Mouse (Mus musculus) MEL (cell line): ENCODE measurements around the gene Zfp931. TPM values are rescaled to one million over a fixed set of nuclear protein-coding genes. Genes with fewer than 3 reads are reported as not detected.
A peak's percentile ranks its signal among the peaks of the same experiment; 100 is the strongest.
"Not testable (repeated sequence)": the region's sequence is repeated elsewhere in the genome, so short reads cannot be mapped to it uniquely, and the experiment has no call there.

Experiments
- DNase-seq: peaks from one replicate; pipeline ENCODE4 v3.0.0; 2011; ENCODE audit warnings: low read depth, low spot score
- H3K27ac ChIP-seq: 2 replicates; pipeline ENCODE4 v1.5.1; 2012; ENCODE audit warnings: low read depth, mild to moderate bottlenecking, control low read depth, low read length, moderate library complexity; ENCODE audit not compliant: control insufficient read depth
- H3K27me3 ChIP-seq, 2 experiments: fragments of 150-350 bp in 1 of 2; sonication (generic) in 1 of 2; 2 replicates each; pipeline ENCODE4 v1.6.1; 2012; ENCODE audit warnings: low read length in 2 of 2, mild to moderate bottlenecking in 2 of 2, improper control_type of control experiment in 1 of 2, moderate library complexity in 1 of 2; ENCODE audit not compliant: insufficient read depth in 2 of 2, control insufficient read depth in 1 of 2
- H3K36me3 ChIP-seq, 2 experiments: 2 replicates each; pipeline ENCODE4 v1.6.1; 2012 to 2014; ENCODE audit warnings: low read length in 2 of 2, improper control_type of control experiment in 1 of 2, inconsistent platforms in 1 of 2, mild to moderate bottlenecking in 1 of 2; ENCODE audit not compliant: insufficient read depth in 2 of 2, control insufficient read depth in 1 of 2
- H3K4me1 ChIP-seq, 2 experiments: fragments of 150-350 bp in 1 of 2; sonication (generic) in 1 of 2; 2 replicates each; pipeline ENCODE4 v1.6.1; 2012; ENCODE audit warnings: low read length in 2 of 2, improper control_type of control experiment in 1 of 2, mild to moderate bottlenecking in 1 of 2; ENCODE audit not compliant: insufficient read depth in 2 of 2, control insufficient read depth in 1 of 2
- H3K4me3 ChIP-seq, 2 experiments: fragments of 150-350 bp in 1 of 2; sonication (generic) in 1 of 2; 2 replicates each; pipeline ENCODE4 v1.5.1; 2012; ENCODE audit warnings: low read depth in 2 of 2, low read length in 2 of 2, mild to moderate bottlenecking in 2 of 2, moderate library complexity in 2 of 2, control low read depth in 1 of 2, improper control_type of control experiment in 1 of 2; ENCODE audit not compliant: control insufficient read depth in 1 of 2, insufficient read depth in 1 of 2
- H3K79me2 ChIP-seq: 2 replicates; pipeline ENCODE4 v1.6.1; 2012; ENCODE audit warnings: mild to moderate bottlenecking, low read length, moderate library complexity; ENCODE audit not compliant: control insufficient read depth, poor library complexity, insufficient read depth
- H3K9ac ChIP-seq: 2 replicates; pipeline ENCODE4 v1.6.1; 2012; ENCODE audit warnings: low read depth, mild to moderate bottlenecking, control low read depth, low read length, moderate library complexity; ENCODE audit not compliant: control insufficient read depth, poor library complexity, severe bottlenecking
- H3K9me3 ChIP-seq: fragments of 150-350 bp; sonication (generic); replicated peaks from 2 replicates; pipeline ENCODE4 v1.6.1; 2012; ENCODE audit warnings: mild to moderate bottlenecking, low read length, improper control_type of control experiment, moderate library complexity; ENCODE audit not compliant: insufficient read depth
- BHLHE40 ChIP-seq: IDR thresholded peaks from 2 replicates; pipeline ENCODE4 v1.6.1; 2012; ENCODE audit warnings: low read depth, mild to moderate bottlenecking, inconsistent platforms, low read length, improper control_type of control experiment, borderline replicate concordance
- CTCF ChIP-seq, 3 experiments: IDR thresholded peaks in 2 of 3; conservative IDR thresholded peaks in 1 of 3; 2 replicates each; pipeline ENCODE4 v1.5.1; 2011 to 2012; ENCODE audit warnings: low read length in 3 of 3, low read depth in 2 of 3, mild to moderate bottlenecking in 2 of 3, improper control_type of control experiment in 1 of 3, inconsistent platforms in 1 of 3, mixed read lengths in 1 of 3, moderate library complexity in 1 of 3; ENCODE audit not compliant: control insufficient read depth in 1 of 3, insufficient read depth in 1 of 3, poor library complexity in 1 of 3, severe bottlenecking in 1 of 3
- ELF1 ChIP-seq: IDR thresholded peaks from 2 replicates; pipeline ENCODE4 v1.6.1; 2014; ENCODE audit warnings: low read depth, mild to moderate bottlenecking, inconsistent platforms, low read length, improper control_type of control experiment, moderate library complexity
- EP300 ChIP-seq, 2 experiments: IDR thresholded peaks; 2 replicates each; pipeline ENCODE4 v1.6.1; 2011; ENCODE audit warnings: improper control_type of control experiment in 2 of 2, low read length in 2 of 2, low read depth in 1 of 2, mild to moderate bottlenecking in 1 of 2
- ETS1 ChIP-seq: IDR thresholded peaks from 2 replicates; pipeline ENCODE4 v1.6.1; 2012; ENCODE audit warnings: low read depth, mild to moderate bottlenecking, inconsistent platforms, low read length, improper control_type of control experiment, moderate library complexity
- HCFC1 ChIP-seq: IDR thresholded peaks from 2 replicates; pipeline ENCODE4 v1.6.1; 2012; ENCODE audit warnings: low read depth, mild to moderate bottlenecking, inconsistent platforms, low read length, improper control_type of control experiment, moderate library complexity
- JUND ChIP-seq: IDR thresholded peaks from 2 replicates; pipeline ENCODE4 v1.6.1; 2011; ENCODE audit warnings: low read depth, mild to moderate bottlenecking, improper control_type of control experiment, low read length
- KAT2A ChIP-seq: conservative IDR thresholded peaks from 2 replicates; pipeline ENCODE4 v1.6.1; 2012; ENCODE audit warnings: low read depth, low read length, improper control_type of control experiment, inconsistent platforms
- MAFK ChIP-seq: IDR thresholded peaks from 2 replicates; pipeline ENCODE4 v1.6.1; 2011; ENCODE audit warnings: low read depth, mild to moderate bottlenecking, low read length, improper control_type of control experiment, borderline replicate concordance
- MYB ChIP-seq: IDR thresholded peaks from 2 replicates; pipeline ENCODE4 v1.6.1; 2011; ENCODE audit warnings: mild to moderate bottlenecking, low read depth, low read length, improper control_type of control experiment
- POLR2AphosphoS5 ChIP-seq: IDR thresholded peaks from 2 replicates; pipeline ENCODE4 v1.6.1; 2012; ENCODE audit warnings: low read depth, borderline replicate concordance, mild to moderate bottlenecking, inconsistent platforms, low read length, moderate library complexity, mixed read lengths
- RAD21 ChIP-seq: IDR thresholded peaks from 2 replicates; pipeline ENCODE4 v1.6.1; 2011; ENCODE audit warnings: mild to moderate bottlenecking, low read depth, low read length, improper control_type of control experiment
- RCOR1 ChIP-seq: IDR thresholded peaks from 2 replicates; pipeline ENCODE4 v1.6.1; 2012; ENCODE audit warnings: low read depth, mild to moderate bottlenecking, inconsistent platforms, low read length, improper control_type of control experiment
- SMC3 ChIP-seq: IDR thresholded peaks from 2 replicates; pipeline ENCODE4 v1.6.1; 2011; ENCODE audit warnings: low read depth, low read length, improper control_type of control experiment
- TAL1 ChIP-seq: IDR thresholded peaks from 2 replicates; pipeline ENCODE4 v1.6.1; 2012; ENCODE audit warnings: mild to moderate bottlenecking, inconsistent platforms, low read length, moderate library complexity, mixed read lengths
- TBP ChIP-seq: IDR thresholded peaks from 2 replicates; pipeline ENCODE4 v1.8.0; 2011; ENCODE audit warnings: low read depth, low read length, improper control_type of control experiment
- TCF12 ChIP-seq: IDR thresholded peaks from 2 replicates; pipeline ENCODE4 v1.6.1; 2014; ENCODE audit warnings: low read depth, mild to moderate bottlenecking, inconsistent platforms, low read length, improper control_type of control experiment, moderate library complexity
- USF1 ChIP-seq: IDR thresholded peaks from 2 replicates; pipeline ENCODE4 v1.6.1; 2014; ENCODE audit warnings: low read depth, mild to moderate bottlenecking, inconsistent platforms, low read length, improper control_type of control experiment, moderate library complexity
- ZC3H11A ChIP-seq: IDR thresholded peaks from 2 replicates; pipeline ENCODE4 v1.6.1; 2012; ENCODE audit warnings: low read depth, mild to moderate bottlenecking, inconsistent platforms, low read length, improper control_type of control experiment
- ZMIZ1 ChIP-seq: IDR thresholded peaks from 2 replicates; pipeline ENCODE4 v1.6.1; 2012; ENCODE audit warnings: low read depth, mild to moderate bottlenecking, inconsistent platforms, low read length, improper control_type of control experiment, moderate library complexity
- ZNF384 ChIP-seq: IDR thresholded peaks from 2 replicates; pipeline ENCODE4 v1.6.1; 2012; ENCODE audit warnings: low read depth, mild to moderate bottlenecking, inconsistent platforms, low read length, improper control_type of control experiment
- polyA plus RNA-seq, 2 experiments: library from polyadenylated mRNA; stranded (reverse) in 1 of 2; unstranded in 1 of 2; fragments of >175 nt in 1 of 2; fragments of >200 nt in 1 of 2; gene quantifications; 2 replicates each; pipeline versions ENCODE4 v1.2.1 to v1.2.4; 2012; ENCODE audit warnings: low replicate concordance in 2 of 2, low read depth in 1 of 2; ENCODE audit not compliant: insufficient read length in 2 of 2, insufficient read depth in 1 of 2, missing spikeins in 1 of 2
- total RNA-seq: library from RNA; depleted of rRNA; stranded (reverse); fragments of 300-350 nt; gene quantifications from 2 replicates; pipeline ENCODE4 v1.2.3, GENCODE M21; 2012

Zfp931 gene
- total and polyA plus RNA-seq, 3 experiments, result 0.15 TPM; not detected in 2

DNA sequence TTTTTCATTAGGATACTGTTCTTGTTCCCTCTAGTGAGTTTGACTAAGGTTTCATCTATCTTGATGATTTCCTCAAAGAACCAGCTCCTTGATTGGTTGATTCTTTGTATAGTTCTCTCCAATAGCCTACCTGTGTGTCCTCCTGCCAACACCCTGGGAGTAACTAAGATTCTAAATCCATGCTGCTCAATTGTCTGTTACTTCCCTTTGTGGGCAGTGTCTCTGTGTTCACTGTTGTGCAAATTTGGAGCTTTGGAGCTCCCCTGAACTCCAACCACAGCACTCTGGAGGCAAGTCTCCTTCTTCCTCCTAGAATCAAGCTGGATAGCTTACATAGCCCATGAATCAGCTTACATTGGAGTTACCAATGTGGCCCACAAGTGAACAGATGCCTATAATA is 11.3 kb upstream of the Zfp931 start:
- no peaks in the 10 kb centered on the region for H3K27me3 ChIP-seq
- no peak for TF ChIP-seq ETS1
- TF ChIP-seq EP300 (IDR thresholded peaks at IDR 0.05; ENCODE audit: low read depth in 1 of 2, low read length in 2 of 2), result no peak
- no peak for TF ChIP-seq ELF1
- TF ChIP-seq HCFC1, result no peak
- TF ChIP-seq KAT2A, result no peak
- TF ChIP-seq JUND, result no peak
- no peak for TF ChIP-seq ZNF384
- TF ChIP-seq CTCF (IDR thresholded peaks at IDR 0.05 in 2 of 3, conservative IDR thresholded peaks at IDR 0.05 in 1 of 3; ENCODE audit: control insufficient read depth in 1 of 3, insufficient read depth in 1 of 3, low read depth in 2 of 3, low read length in 3 of 3, poor library complexity in 1 of 3, severe bottlenecking in 1 of 3), result no peak
- no peak for TF ChIP-seq MAFK
- no peak for TF ChIP-seq MYB
- TF ChIP-seq TAL1, result no peak
- no peak for TF ChIP-seq TCF12
- TF ChIP-seq ZMIZ1, result no peak
- no peak for TF ChIP-seq USF1
- no peak for TF ChIP-seq BHLHE40
- no peak for TF ChIP-seq POLR2AphosphoS5
- TF ChIP-seq SMC3, result no peak
- H3K27ac ChIP-seq, result no peak overlapping the region
- H3K9ac ChIP-seq, result no peak overlapping the region
- H3K4me1 ChIP-seq, result no peaks in the 10 kb centered on the region
- no peaks in the 10 kb centered on the region for H3K9me3 ChIP-seq
- no peak overlapping the region for H3K4me3 ChIP-seq
- H3K36me3 ChIP-seq, result no peaks in the 10 kb centered on the region
- no peaks in the 10 kb centered on the region for H3K79me2 ChIP-seq
- DNase-seq, result no peak

DNA sequence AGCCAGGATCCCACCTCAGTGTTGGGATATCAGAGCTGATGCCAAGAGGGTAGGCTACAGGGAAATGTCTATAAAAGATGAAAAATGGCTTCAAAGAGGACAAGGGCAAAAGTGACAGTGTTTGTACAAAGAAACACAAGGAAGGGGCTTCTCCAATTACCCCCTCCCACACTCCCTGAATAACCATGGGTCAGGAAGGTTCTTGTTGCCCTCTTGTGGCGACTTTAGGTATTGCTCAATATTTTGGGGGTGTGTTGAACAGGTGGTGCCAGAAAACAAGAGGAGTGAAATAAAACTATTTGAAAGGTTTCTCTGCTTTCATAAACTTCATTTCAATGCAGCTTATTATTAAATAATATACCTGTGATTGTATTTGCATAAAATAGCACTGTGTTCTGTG is 20.1 kb downstream of the Zfp931 start:
- Histone ChIP-seq H3K79me2 (no peaks in the 10 kb centered on the region), H3K9ac (no peak overlapping the region), H3K9me3 (no peaks in the 10 kb centered on the region), H3K27ac (no peak overlapping the region), H3K27me3 (no peaks in the 10 kb centered on the region), H3K4me1 (no peaks in the 10 kb centered on the region), H3K4me3 (no peak overlapping the region), H3K36me3 (no peaks in the 10 kb centered on the region)
- TF ChIP-seq RAD21, result peak; percentile 89
- peak; percentile 89 for TF ChIP-seq SMC3
- 0 out of 2 replicates have a peak, but pooled peaks have one; percentile 16 for TF ChIP-seq BHLHE40
- TF ChIP-seq ZC3H11A, result peak; percentile 75
- no peak for TF ChIP-seq RCOR1
- peak; percentile 52 to 78 (median 76); a peak in 5 of 6 replicates for TF ChIP-seq CTCF (IDR thresholded peaks at IDR 0.05 in 2 of 3, conservative IDR thresholded peaks at IDR 0.05 in 1 of 3; ENCODE audit: control insufficient read depth in 1 of 3, insufficient read depth in 1 of 3, low read depth in 2 of 3, low read length in 3 of 3, poor library complexity in 1 of 3, severe bottlenecking in 1 of 3)
- TF ChIP-seq TBP, result no peak
- peak; percentile 63 for DNase-seq

DNA sequence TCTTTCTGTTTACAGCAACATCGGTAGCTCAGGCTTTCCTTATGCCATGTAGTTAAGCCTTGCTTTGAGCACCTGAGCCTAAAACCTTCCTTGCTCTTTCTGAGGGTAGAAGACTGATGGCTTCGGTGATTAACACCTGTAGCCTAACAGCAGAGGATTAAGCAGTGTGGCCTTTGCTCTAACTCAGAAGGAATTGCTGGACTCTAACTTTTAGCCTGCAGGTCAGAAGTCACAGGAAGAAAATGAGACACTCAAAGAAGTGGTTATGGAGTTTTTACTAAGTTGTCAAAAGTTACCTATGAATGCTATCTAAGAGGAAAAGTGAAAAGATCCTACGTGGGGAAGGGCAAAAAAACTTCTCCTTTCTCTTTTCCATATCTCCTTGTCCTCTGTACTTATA is 50.7 kb downstream of the Zfp931 start:
- not testable (repeated sequence) for H3K9ac ChIP-seq, H3K36me3 ChIP-seq, H3K9me3 ChIP-seq, H3K4me1 ChIP-seq, H3K27ac ChIP-seq, DNase-seq, H3K27me3 ChIP-seq, H3K4me3 ChIP-seq
- H3K79me2 ChIP-seq, result peaks cover 22% of the 10 kb centered on the region

DNA sequence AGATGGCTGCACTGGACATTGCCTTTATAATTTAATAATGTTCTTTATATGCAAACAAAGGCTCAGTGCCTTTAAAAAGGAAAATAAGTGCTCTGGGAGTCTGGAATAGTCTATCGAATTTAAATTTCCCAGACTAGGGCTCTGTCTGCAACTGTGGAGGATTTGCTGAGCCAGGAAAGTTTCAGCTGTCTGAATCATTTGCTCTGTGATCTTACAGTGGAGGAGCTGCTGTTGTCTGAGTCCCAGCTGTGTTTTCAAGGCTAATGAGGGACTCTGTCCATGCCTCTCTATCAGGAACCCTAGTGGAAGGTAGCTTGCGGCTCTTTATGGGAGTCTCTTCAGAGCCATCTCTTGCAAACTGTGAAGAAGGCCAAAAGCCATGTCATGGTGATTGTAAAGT is 54.4 kb downstream of the Zfp931 start:
- Histone ChIP-seq H3K9ac (peak overlapping the region; percentile 75), H3K4me3 (peak overlapping the region; percentile 73 to 93), H3K79me2 (peaks cover 19% of the 10 kb centered on the region), H3K27ac (peak overlapping the region; percentile 60)
- not testable (repeated sequence) for H3K4me1 ChIP-seq, H3K36me3 ChIP-seq, H3K27me3 ChIP-seq, H3K9me3 ChIP-seq
- peak; percentile 8 for DNase-seq
